Mouse (Mus musculus): ENCODE data around the gene Olfr1120.
"Not testable (repeated sequence)": the region's sequence is repeated elsewhere in the genome, so short reads cannot be mapped to it uniquely, and the experiment has no call there.

Olfr1120 gene

GRCm38 (mm10) chr2:87354515-87354914, at the start of gene Olfr1120:
Gene Olfr1120 (plus strand): TSS chr2:87354815.
- ATAC-seq (ENCODE audit: low TSS enrichment): no peak

GRCm38 (mm10) chr2:87307281-87307680, 47.3 kb upstream of the Olfr1120 start, which contains the start of gene Olfr1118:
Gene Olfr1118 (plus strand): TSS chr2:87307581.
- ATAC-seq (ENCODE audit: low TSS enrichment): no peak

- not testable (repeated sequence) for ATAC-seq (ENCODE audit: low TSS enrichment)
These were observed 5.5 kb downstream of the Olfr1120 start for GRCm38 (mm10) chr2:87360121-87360520.

- ATAC-seq (ENCODE audit: low TSS enrichment): no peak
These were observed 15.0 kb downstream of the Olfr1120 start, which contains the start of gene Olfr1121 for GRCm38 (mm10) chr2:87369595-87369994. Gene Olfr1121 (plus strand): TSS chr2:87369895.

GRCm38 (mm10) chr2:87371726-87372125, 17.1 kb downstream of the Olfr1120 start:
- ATAC-seq (ENCODE audit: low TSS enrichment): no peak

- no peak for ATAC-seq (ENCODE audit: low TSS enrichment)
These were observed 29.3 kb downstream of the Olfr1120 start for GRCm38 (mm10) chr2:87383935-87384334.

- ATAC-seq (ENCODE audit: low TSS enrichment): no peak
These were observed 30.9 kb downstream of the Olfr1120 start, which contains the start of gene Olfr1122 for GRCm38 (mm10) chr2:87385549-87385948. Gene Olfr1122 (plus strand): TSS chr2:87385849.

- peak; percentile 97 for ATAC-seq (ENCODE audit: low TSS enrichment)
These were observed 39.0 kb downstream of the Olfr1120 start for GRCm38 (mm10) chr2:87393605-87394004.

- peak; percentile 86 for ATAC-seq (ENCODE audit: low TSS enrichment)
These were observed 40.1 kb downstream of the Olfr1120 start for GRCm38 (mm10) chr2:87394686-87395085.

All from frontal cortex, adult (tissue).